ENCODE assay signal across 33 mouse cellular contexts in the genomic region with DNA sequence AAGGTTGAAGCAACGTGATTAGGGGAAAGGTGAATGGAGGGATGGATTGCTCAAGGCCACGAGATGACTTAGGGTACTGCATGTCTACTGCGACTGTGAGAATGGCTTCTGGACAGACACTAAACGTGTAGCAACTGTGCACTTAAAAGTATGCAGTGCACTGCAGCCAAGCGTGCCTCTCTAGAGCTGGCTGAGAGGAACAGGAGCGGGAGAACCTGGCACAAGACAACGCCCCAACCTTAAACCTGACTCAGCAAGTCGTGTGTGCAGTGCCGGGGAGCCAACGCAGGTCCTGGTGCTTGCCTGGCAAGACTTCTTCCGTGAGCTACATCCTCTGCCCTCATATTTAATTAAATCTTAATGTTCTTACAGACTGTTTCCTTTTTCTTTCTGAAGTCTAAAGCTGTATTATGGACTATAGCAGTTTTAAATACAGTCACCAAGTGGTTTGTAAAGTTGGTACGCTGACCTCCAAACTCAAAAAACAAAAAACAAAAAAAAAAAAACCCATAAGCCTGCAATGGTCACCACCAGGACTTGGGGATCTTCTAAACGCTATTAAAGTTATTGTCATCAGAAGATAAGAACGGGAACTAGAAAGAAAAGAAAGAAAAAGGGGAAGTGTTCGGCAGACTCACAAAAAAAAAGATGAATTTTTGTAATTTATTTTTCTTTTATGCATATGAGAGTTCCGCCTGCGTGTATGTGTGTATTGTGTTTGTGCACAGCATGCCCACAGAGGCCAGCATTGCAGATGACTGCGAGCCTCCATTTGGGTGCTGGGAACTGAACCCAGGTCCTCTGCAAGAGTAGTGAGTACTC. TPM values are rescaled to one million over a fixed set of nuclear protein-coding genes. Genes with fewer than 3 reads are reported as not detected.
A peak's percentile ranks its signal among the peaks of the same experiment; 100 is the strongest.
DNase-seq lines count a peak whose midpoint lies in the region; TF ChIP-seq lines count a peak whose summit lies in the region.
"Had no signal": no experiment of that assay in that cellular context is flagged by ENCODE, and none has a peak within 500 bp of the region (broad histone marks: within the 10 kb centered on the region; RNA-seq: fewer than 3 reads in every experiment).

No protein-coding gene starts in this region.

- no peak for TF ChIP-seq RAD21 in MEL (IDR thresholded peaks at IDR 0.05; ENCODE audit: low read depth, low read length)

- TF ChIP-seq CTCF in gastrocnemius, adult 2 months (IDR thresholded peaks at IDR 0.05) = no peak
- TF ChIP-seq CTCF in MEL (IDR thresholded peaks at IDR 0.05 in 2 of 3, conservative IDR thresholded peaks at IDR 0.05 in 1 of 3; ENCODE audit: control insufficient read depth in 1 of 3, insufficient read depth in 1 of 3, low read depth in 2 of 3, low read length in 3 of 3, poor library complexity in 1 of 3, severe bottlenecking in 1 of 3) = no peak

- H3K9me3 ChIP-seq in MEL (replicated peaks; ENCODE audit: insufficient read depth, low read length) = no peaks in the 10 kb centered on the region
- H3K9me3 ChIP-seq: embryonic facial prominence, embryonic 10.5 days; embryonic facial prominence, embryonic 13.5 days; forebrain, embryonic 13.5 days; hindbrain, embryonic 13.5 days; intestine, embryonic 15.5 days; kidney, embryonic 15.5 days had no signal

- intact Hi-C loops in gastrocnemius, adult 2 months (cut with DNase I) = no loop called here
- intact Hi-C loops in gastrocnemius, postnatal 14 days (cut with DNase I; ENCODE audit: low total_unique reads) = no loop called here

- H3K27ac ChIP-seq in gastrocnemius, adult 2 months = no peak overlapping the region
- peak overlapping the region; percentile 98 for H3K27ac ChIP-seq in MEL (ENCODE audit: control insufficient read depth, low read depth, low read length)
- H3K27ac ChIP-seq: embryonic facial prominence, embryonic 10.5 days; embryonic facial prominence, embryonic 13.5 days; intestine, embryonic 15.5 days; kidney, embryonic 15.5 days had no signal

- TF ChIP-seq EP300 in MEL (IDR thresholded peaks at IDR 0.05; ENCODE audit: low read depth in 1 of 2, low read length in 2 of 2) = no peak; a peak in 2 of 4 replicates

- no peaks in the 10 kb centered on the region for H3K79me2 ChIP-seq in MEL (ENCODE audit: control insufficient read depth, insufficient read depth, low read length, poor library complexity)

- DNase-seq in cerebellum, postnatal 25 days = peak; percentile 64 to 65
- no peak for DNase-seq in cerebellum, adult 9-10 months
- DNase-seq in gastrocnemius, adult 2 months = peak; percentile 43
- no peak for DNase-seq in gastrocnemius, postnatal 14 days
- peak; percentile 22 for DNase-seq in A20 (ENCODE audit: low read depth, low spot score)
- DNase-seq in MEL (ENCODE audit: low read depth, low spot score) = peak; percentile 79
- DNase-seq in ovary, postnatal 14 days (ENCODE audit: low spot score) = no peak
- DNase-seq in thymus, postnatal 36 days = no peak
- DNase-seq: adrenal gland, postnatal 10 days; adrenal gland, postnatal 36 days; cerebellum, adult 11 months; cerebellum, adult 9-11 months; cerebellum, postnatal 36 days; embryo, embryonic 11 days; forebrain, postnatal 0 days; gastrocnemius, postnatal 36 days; heart, adult 11 months; kidney, adult 11 months; kidney, adult 8-10 months had no signal

- peaks cover 4% of the 10 kb centered on the region in 2 experiments for H3K4me1 ChIP-seq in MEL (ENCODE audit: control insufficient read depth in 1 of 2, insufficient read depth in 2 of 2, low read length in 2 of 2)
- H3K4me1 ChIP-seq: embryonic facial prominence, embryonic 13.5 days; intestine, embryonic 15.5 days; kidney, embryonic 15.5 days had no signal

- H3K36me3 ChIP-seq in MEL (ENCODE audit: control insufficient read depth in 1 of 2, insufficient read depth in 2 of 2, low read length in 2 of 2) = peaks cover 0 to 7% of the 10 kb centered on the region in 2 experiments; a peak in 2 of 4 replicates

- TF ChIP-seq POLR2A in MEL (IDR thresholded peaks at IDR 0.05; ENCODE audit: control insufficient read depth in 1 of 2, insufficient read depth in 1 of 2, low read depth in 1 of 2, low read length in 2 of 2, poor library complexity in 1 of 2) = no peak

- H3K27me3 ChIP-seq in MEL (ENCODE audit: control insufficient read depth in 1 of 2, insufficient read depth in 2 of 2, low read length in 2 of 2) = no peaks in the 10 kb centered on the region
- H3K27me3 ChIP-seq: embryonic facial prominence, embryonic 13.5 days; forebrain, embryonic 13.5 days; intestine, embryonic 15.5 days; kidney, embryonic 15.5 days had no signal

- peak overlapping the region; percentile 41 for H3K9ac ChIP-seq in MEL (ENCODE audit: control insufficient read depth, low read depth, low read length, poor library complexity, severe bottlenecking)
- H3K9ac ChIP-seq: embryonic facial prominence, embryonic 13.5 days; forebrain, embryonic 13.5 days; forebrain, postnatal 0 days; hindbrain, embryonic 13.5 days; intestine, embryonic 15.5 days; kidney, embryonic 15.5 days had no signal

- H3K4me3 ChIP-seq in gastrocnemius, adult 2 months = no peak overlapping the region
- peak overlapping the region; percentile 32 to 41; a peak in 3 of 4 replicates for H3K4me3 ChIP-seq in MEL (ENCODE audit: control insufficient read depth in 1 of 2, insufficient read depth in 1 of 2, low read depth in 2 of 2, low read length in 2 of 2)
- H3K4me3 ChIP-seq: embryonic facial prominence, embryonic 10.5 days; embryonic facial prominence, embryonic 13.5 days; erythroblast, embryonic 14.5 days; forebrain, embryonic 13.5 days; hindbrain, embryonic 13.5 days; intestine, embryonic 15.5 days; kidney, embryonic 15.5 days had no signal

TF ChIP-seq in MEL, 35 proteins besides CTCF, POLR2A, EP300 and RAD21:
- no peak for TF ChIP-seq MXI1 (IDR thresholded peaks at IDR 0.05; ENCODE audit: low read depth, low read length)
- no peak for TF ChIP-seq NRF1 (IDR thresholded peaks at IDR 0.05; ENCODE audit: insufficient read depth, low read depth, low read length, poor library complexity, severe bottlenecking)
- peak; percentile 83 for TF ChIP-seq MAFK (IDR thresholded peaks at IDR 0.05; ENCODE audit: borderline replicate concordance, low read depth, low read length)
- TF ChIP-seq POLR2AphosphoS2 (IDR thresholded peaks at IDR 0.05; ENCODE audit: low read length) = no peak
- TF ChIP-seq ZNF384 (IDR thresholded peaks at IDR 0.05; ENCODE audit: low read depth, low read length) = peak; percentile 95
- TF ChIP-seq TBP (IDR thresholded peaks at IDR 0.05; ENCODE audit: low read depth, low read length) = 0 out of 2 replicates have a peak, but pooled peaks have one; percentile 49
- TF ChIP-seq ETS1 (IDR thresholded peaks at IDR 0.05; ENCODE audit: low read depth, low read length) = peak; percentile 12; the same call in 1 of the 2 replicates
- no peak for TF ChIP-seq HCFC1 (IDR thresholded peaks at IDR 0.05; ENCODE audit: low read depth, low read length)
- no peak for TF ChIP-seq TCF12 (IDR thresholded peaks at IDR 0.05; ENCODE audit: low read depth, low read length)
TF ChIP-seq in MEL: peak in this region for 4.

RNA-seq across cellular contexts. Expression of gene Zbtb40, which starts 33.7 kb away (rescaled TPM):
- 1 to 10 TPM; 8.4 to 9.5 TPM for total RNA-seq in gastrocnemius, adult 2 months (2021)
- total RNA-seq in gastrocnemius, postnatal 14 days (2021) = 1 to 10 TPM; 4.2 to 4.4 TPM
- 8.6 and 9.6 TPM in 2 replicates for total RNA-seq in MEL (2012; rRNA removed)
- polyA plus RNA-seq in MEL (2012; ENCODE audit: insufficient read depth in 1 of 2, insufficient read length in 2 of 2, low read depth in 1 of 2, low replicate concordance in 2 of 2, missing spikeins in 1 of 2) = 10 to 100 TPM in 1 of 2 experiments, not detected in 1; 14.4 TPM

RNA-seq across cellular contexts. Expression of gene Epha8, which starts 58.2 kb away (rescaled TPM):
- total RNA-seq in gastrocnemius, adult 2 months (2021) = not detected
- total RNA-seq in gastrocnemius, postnatal 14 days (2021) = not detected
- not detected in 2 replicates for total RNA-seq in MEL (2012; rRNA removed)
- under 1 TPM in 1 of 2 experiments, not detected in 1; 0.03 TPM for polyA plus RNA-seq in MEL (2012; ENCODE audit: insufficient read depth in 1 of 2, insufficient read length in 2 of 2, low read depth in 1 of 2, low replicate concordance in 2 of 2, missing spikeins in 1 of 2)
- total RNA-seq: gastrocnemius, postnatal 36 days; heart, postnatal 25 days; hematopoietic stem cell, adult 5-6 weeks had no signal
- polyA plus RNA-seq: activated CD4-positive, CD25-positive, alpha-beta regulatory T cell, adult 4 months; CD4-positive, CD25-positive, alpha-beta regulatory T cell, adult 4 months; heart, embryonic 11.5 days; heart, embryonic 14.5 days; heart, postnatal 0 days had no signal

Comparison
In these comparisons a context has a peak if more than half of its experiments do, and no peak if none do; other contexts are left out.
1. DNase-seq: peak in cerebellum, postnatal 25 days (2 of 2), gastrocnemius, adult 2 months (single experiment), A20 (single experiment) and MEL (single experiment); none in cerebellum, adult 9-10 months (single experiment), gastrocnemius, postnatal 14 days (single experiment), ovary, postnatal 14 days (single experiment) and thymus, postnatal 36 days (0 of 2).